ENCODE assay signal across 15 mouse cellular contexts in the genomic region with DNA sequence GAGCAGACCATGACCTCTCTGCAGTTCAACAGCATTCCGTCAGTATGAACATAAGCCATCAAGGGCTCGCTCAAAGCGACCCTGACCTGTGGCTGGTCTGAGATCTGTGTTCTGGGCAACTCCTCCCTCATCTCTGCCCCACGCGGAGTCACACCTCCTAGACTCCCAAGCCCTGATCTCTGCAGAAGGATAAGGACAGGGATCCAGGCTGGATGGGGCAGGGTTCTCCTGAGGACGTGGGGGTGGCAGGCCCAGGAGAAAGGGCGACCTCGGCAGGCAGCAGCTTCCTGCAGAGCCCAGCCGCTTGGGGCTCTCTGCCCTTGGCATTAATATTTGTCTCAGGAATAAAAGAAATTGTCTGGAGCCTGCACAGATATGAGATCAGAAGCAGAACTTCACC. TPM values are rescaled to one million over a fixed set of nuclear protein-coding genes. Genes with fewer than 3 reads are reported as not detected.
DNase-seq lines count a peak whose midpoint lies in the region; ATAC-seq lines count a peak whose summit lies in the region.
"Had no signal": no experiment of that assay in that cellular context is flagged by ENCODE, and none has a peak within 500 bp of the region (broad histone marks: within the 10 kb centered on the region; RNA-seq: fewer than 3 reads in every experiment).

No protein-coding gene starts in this region.

- no peak for DNase-seq in forebrain, embryonic 14.5 days (ENCODE audit: low spot score)
- DNase-seq in forebrain, embryonic 11.5 days (ENCODE audit: low spot score) = no peak
- no peak for DNase-seq in kidney, adult 9 months
- DNase-seq in adrenal gland, adult 8-10 months = peak; percentile 87
- no peak for DNase-seq in yolk sac, embryonic 10.5 days (ENCODE audit: low spot score)
- no peak for DNase-seq in cerebellum, adult 9-11 months
- DNase-seq: B cell, adult 2 months; cerebellum, adult 8-10 months; kidney, postnatal 4 days had no signal

- no peaks in the 10 kb centered on the region for H3K36me3 ChIP-seq in forebrain, embryonic 14.5 days (ENCODE audit: control insufficient read depth, insufficient read depth, low read length)
- H3K36me3 ChIP-seq in forebrain, embryonic 11.5 days (ENCODE audit: control insufficient read depth, insufficient read depth, low read length) = no peaks in the 10 kb centered on the region
- H3K36me3 ChIP-seq in kidney, embryonic 14.5 days (ENCODE audit: control insufficient read depth, insufficient read depth, low read length) = no peaks in the 10 kb centered on the region; the same call in 1 of the 2 replicates
- H3K36me3 ChIP-seq in intestine, embryonic 16.5 days (ENCODE audit: control insufficient read depth, insufficient read depth, low read length) = no peaks in the 10 kb centered on the region
- H3K36me3 ChIP-seq: hindbrain, embryonic 12.5 days; liver, embryonic 15.5 days; midbrain, embryonic 10.5 days had no signal

- H3K4me2 ChIP-seq in forebrain, embryonic 14.5 days (ENCODE audit: low read length) = no peak overlapping the region
- no peak overlapping the region for H3K4me2 ChIP-seq in forebrain, embryonic 11.5 days (ENCODE audit: low read depth, low read length, severe bottlenecking)
- peak overlapping the region; percentile 31; the same call in 1 of the 2 replicates for H3K4me2 ChIP-seq in kidney, embryonic 14.5 days (replicated peaks; ENCODE audit: low read depth, low read length)
- H3K4me2 ChIP-seq in intestine, embryonic 16.5 days (ENCODE audit: low read depth, low read length) = peak overlapping the region; percentile 9; the same call in 1 of the 2 replicates
- H3K4me2 ChIP-seq: hindbrain, embryonic 12.5 days; liver, embryonic 15.5 days had no signal

- WGBS in forebrain, embryonic 14.5 days = 77% methylated on average over 9 of the region's 9 CpGs
- WGBS in forebrain, embryonic 11.5 days = 73% methylated on average over 9 of the region's 9 CpGs
- 30% methylated on average over 9 of the region's 9 CpGs for WGBS in kidney, embryonic 14.5 days
- WGBS in intestine, embryonic 16.5 days = 43% methylated on average over 9 of the region's 9 CpGs

- no peak for ATAC-seq in forebrain, embryonic 14.5 days
- ATAC-seq in forebrain, embryonic 11.5 days (replicated peaks; ENCODE audit: low FRiP score) = no peak
- no peak for ATAC-seq in kidney, embryonic 14.5 days (ENCODE audit: low FRiP score, low TSS enrichment)
- ATAC-seq in intestine, embryonic 16.5 days = no peak

- H3K9me3 ChIP-seq in forebrain, embryonic 14.5 days (replicated peaks; ENCODE audit: control insufficient read depth, low read length) = no peaks in the 10 kb centered on the region
- H3K9me3 ChIP-seq in forebrain, embryonic 11.5 days (ENCODE audit: control insufficient read depth, low read length) = no peaks in the 10 kb centered on the region
- no peaks in the 10 kb centered on the region for H3K9me3 ChIP-seq in kidney, embryonic 14.5 days (ENCODE audit: control insufficient read depth, low read length)
- H3K9me3 ChIP-seq in intestine, embryonic 16.5 days (ENCODE audit: control insufficient read depth, low read length) = no peaks in the 10 kb centered on the region
- H3K9me3 ChIP-seq: hindbrain, embryonic 12.5 days; liver, embryonic 15.5 days; midbrain, embryonic 10.5 days had no signal

- H3K9ac ChIP-seq in forebrain, embryonic 14.5 days (ENCODE audit: low read length) = peak overlapping the region; percentile 25; the same call in 1 of the 2 replicates
- H3K9ac ChIP-seq in forebrain, embryonic 11.5 days (ENCODE audit: low read length) = no peak overlapping the region
- H3K9ac ChIP-seq in kidney, embryonic 14.5 days (ENCODE audit: low read depth, low read length) = 0 out of 2 replicates have a peak overlapping the region, but pooled peaks have one; percentile 40
- peak overlapping the region; percentile 32; the same call in 1 of the 2 replicates for H3K9ac ChIP-seq in intestine, embryonic 16.5 days (ENCODE audit: low read depth, low read length)
- H3K9ac ChIP-seq: hindbrain, embryonic 12.5 days; liver, embryonic 15.5 days had no signal

- H3K27ac ChIP-seq in forebrain, embryonic 14.5 days (ENCODE audit: low read depth, low read length) = no peak overlapping the region
- no peak overlapping the region for H3K27ac ChIP-seq in forebrain, embryonic 11.5 days (ENCODE audit: low read depth, low read length)
- H3K27ac ChIP-seq in kidney, embryonic 14.5 days (ENCODE audit: low read depth, low read length) = no peak overlapping the region
- H3K27ac ChIP-seq in intestine, embryonic 16.5 days (ENCODE audit: low read length) = peak overlapping the region; percentile 16
- H3K27ac ChIP-seq: hindbrain, embryonic 12.5 days; liver, embryonic 15.5 days had no signal

- peaks cover 2% of the 10 kb centered on the region; the same call in 1 of the 2 replicates for H3K4me1 ChIP-seq in forebrain, embryonic 14.5 days (ENCODE audit: control insufficient read depth, insufficient read depth, low read length)
- H3K4me1 ChIP-seq in forebrain, embryonic 11.5 days (replicated peaks; ENCODE audit: control insufficient read depth, insufficient read depth, low read length) = peaks cover 7% of the 10 kb centered on the region; the same call in 1 of the 2 replicates
- peaks cover 65% of the 10 kb centered on the region for H3K4me1 ChIP-seq in kidney, embryonic 14.5 days (ENCODE audit: control insufficient read depth, insufficient read depth, low read length)
- H3K4me1 ChIP-seq in intestine, embryonic 16.5 days (ENCODE audit: control insufficient read depth, insufficient read depth, low read length) = peaks cover 54% of the 10 kb centered on the region

- no peaks in the 10 kb centered on the region for H3K27me3 ChIP-seq in forebrain, embryonic 14.5 days (replicated peaks; ENCODE audit: control insufficient read depth, insufficient read depth, low read length)
- H3K27me3 ChIP-seq in forebrain, embryonic 11.5 days (ENCODE audit: control insufficient read depth, insufficient read depth, low read length) = no peaks in the 10 kb centered on the region
- H3K27me3 ChIP-seq in kidney, embryonic 14.5 days (ENCODE audit: control insufficient read depth, insufficient read depth, low read length) = no peaks in the 10 kb centered on the region
- H3K27me3 ChIP-seq in intestine, embryonic 16.5 days (replicated peaks; ENCODE audit: control insufficient read depth, insufficient read depth, low read length) = peaks cover 3% of the 10 kb centered on the region; the same call in 1 of the 2 replicates

- no peak overlapping the region for H3K4me3 ChIP-seq in forebrain, embryonic 14.5 days (ENCODE audit: low read depth, low read length)
- no peak overlapping the region for H3K4me3 ChIP-seq in forebrain, embryonic 11.5 days (ENCODE audit: low read depth, low read length)
- H3K4me3 ChIP-seq in kidney, embryonic 14.5 days (ENCODE audit: low read length) = 0 out of 2 replicates have a peak overlapping the region, but pooled peaks have one; percentile 2
- H3K4me3 ChIP-seq in intestine, embryonic 16.5 days (ENCODE audit: low read length) = no peak overlapping the region
- H3K4me3 ChIP-seq: hindbrain, embryonic 12.5 days; liver, embryonic 15.5 days; midbrain, embryonic 10.5 days had no signal

RNA-seq across cellular contexts. Expression of gene Plxnd1, which starts 9.2 kb away (rescaled TPM):
- 15.3 and 19.6 TPM in 2 replicates for polyA plus RNA-seq in forebrain, embryonic 14.5 days (2014; fragmentation: Nextera tagmentation; extraction: Ambion mirVana)
- 23.9 and 25.5 TPM in 2 replicates for polyA plus RNA-seq in forebrain, embryonic 11.5 days (2014; fragmentation: Nextera tagmentation; extraction: Ambion mirVana)
- 58.3 and 62.7 TPM in 2 replicates for polyA plus RNA-seq in kidney, embryonic 14.5 days (2014; fragmentation: Nextera tagmentation; extraction: Ambion mirVana)
- total RNA-seq in adrenal gland, adult 8-10 months (2022) = 100 to 1,000 TPM; 176 to 243 (median 208) TPM
- polyA plus RNA-seq in intestine, embryonic 16.5 days (2015; fragmentation: Nextera tagmentation; extraction: Ambion mirVana) = 18.7 and 19.3 TPM in 2 replicates

RNA-seq across cellular contexts. Expression of gene H1foo, which starts 40.9 kb away (rescaled TPM):
- not detected in 2 replicates for polyA plus RNA-seq in forebrain, embryonic 14.5 days (2014; fragmentation: Nextera tagmentation; extraction: Ambion mirVana)
- not detected in 2 replicates for polyA plus RNA-seq in forebrain, embryonic 11.5 days (2014; fragmentation: Nextera tagmentation; extraction: Ambion mirVana)
- not detected in 2 replicates for polyA plus RNA-seq in kidney, embryonic 14.5 days (2014; fragmentation: Nextera tagmentation; extraction: Ambion mirVana)
- under 1 TPM in 1 of 4 experiments, not detected in 3; 0.40 TPM for total RNA-seq in adrenal gland, adult 8-10 months (2022)
- not detected in 2 replicates for polyA plus RNA-seq in intestine, embryonic 16.5 days (2015; fragmentation: Nextera tagmentation; extraction: Ambion mirVana)
- polyA plus RNA-seq: embryonic facial prominence, embryonic 11.5 days; hindbrain, embryonic 12.5 days; liver, embryonic 15.5 days; midbrain, embryonic 10.5 days had no signal

RNA-seq across cellular contexts. Expression of gene Rho, which starts 54.1 kb away (rescaled TPM):
- 0.19 and 0.30 TPM in 2 replicates for polyA plus RNA-seq in forebrain, embryonic 14.5 days (2014; fragmentation: Nextera tagmentation; extraction: Ambion mirVana)
- polyA plus RNA-seq in forebrain, embryonic 11.5 days (2014; fragmentation: Nextera tagmentation; extraction: Ambion mirVana) = 0.09 TPM in 2 replicates
- polyA plus RNA-seq in kidney, embryonic 14.5 days (2014; fragmentation: Nextera tagmentation; extraction: Ambion mirVana) = 0.06 TPM in 1 of 2 replicates, not detected in the other
- 1 to 10 TPM in 3 of 4 experiments, under 1 TPM in 1; 0.52 to 1.9 (median 1.2) TPM for total RNA-seq in adrenal gland, adult 8-10 months (2022)
- 0.31 TPM in 1 of 2 replicates, not detected in the other for polyA plus RNA-seq in intestine, embryonic 16.5 days (2015; fragmentation: Nextera tagmentation; extraction: Ambion mirVana)
- polyA plus RNA-seq: liver, embryonic 15.5 days had no signal

Comparison
In these comparisons a context has a peak if more than half of its experiments do, and no peak if none do; other contexts are left out.
1. H3K4me2 ChIP-seq: peak in kidney, embryonic 14.5 days (single experiment) and intestine, embryonic 16.5 days (single experiment); none in forebrain, embryonic 14.5 days (single experiment) and forebrain, embryonic 11.5 days (single experiment).